ENCODE assay signal across 21 mouse cellular contexts in the genomic region with DNA sequence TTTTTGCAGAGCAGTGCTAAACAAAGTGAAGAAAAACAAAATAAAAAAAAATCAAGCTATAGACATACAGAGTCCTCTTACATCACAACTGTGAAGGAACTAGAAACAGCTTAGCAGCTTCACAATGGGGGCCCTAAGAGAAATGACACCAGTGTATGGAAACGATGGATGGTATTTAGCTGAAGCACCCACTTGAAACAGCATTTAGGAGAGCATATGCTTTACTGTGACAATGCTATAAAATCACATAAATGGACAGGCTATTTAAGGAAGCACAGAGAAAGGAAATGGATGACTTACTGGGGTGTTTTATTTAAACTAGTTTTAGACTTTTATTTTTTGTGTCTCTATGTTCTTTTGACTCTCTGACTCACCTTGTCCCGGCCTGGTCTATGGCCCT. TPM values are rescaled to one million over a fixed set of nuclear protein-coding genes. Genes with fewer than 3 reads are reported as not detected.
A peak's percentile ranks its signal among the peaks of the same experiment; 100 is the strongest.
DNase-seq lines count a peak whose midpoint lies in the region; ATAC-seq and TF ChIP-seq lines count a peak whose summit lies in the region.
"Had no signal": no experiment of that assay in that cellular context is flagged by ENCODE, and none has a peak within 500 bp of the region (broad histone marks: within the 10 kb centered on the region; RNA-seq: fewer than 3 reads in every experiment).

No protein-coding gene starts in this region.

- no peak for TF ChIP-seq CTCF in gastrocnemius, adult 2 months (IDR thresholded peaks at IDR 0.05)

- peak overlapping the region; percentile 62 for H3K27ac ChIP-seq in gastrocnemius, adult 2 months
- no peak overlapping the region for H3K27ac ChIP-seq in midbrain, embryonic 11.5 days (ENCODE audit: low read depth, low read length)
- H3K27ac ChIP-seq: embryonic facial prominence, embryonic 15.5 days; forebrain, embryonic 10.5 days; forebrain, embryonic 12.5 days had no signal

- intact Hi-C loops in gastrocnemius, adult 2 months (cut with DNase I) = no loop called here

- no peaks in the 10 kb centered on the region for H3K36me3 ChIP-seq in midbrain, embryonic 11.5 days (ENCODE audit: control insufficient read depth, insufficient read depth, low read length)
- H3K36me3 ChIP-seq: embryonic facial prominence, embryonic 13.5 days; embryonic facial prominence, embryonic 15.5 days; forebrain, embryonic 10.5 days; forebrain, embryonic 12.5 days had no signal

- no peak overlapping the region for H3K4me3 ChIP-seq in gastrocnemius, adult 2 months
- no peak overlapping the region for H3K4me3 ChIP-seq in midbrain, embryonic 11.5 days (ENCODE audit: low read depth, low read length)
- H3K4me3 ChIP-seq: embryonic facial prominence, embryonic 13.5 days; embryonic facial prominence, embryonic 15.5 days; erythroblast, embryonic 14.5 days; forebrain, embryonic 10.5 days; forebrain, embryonic 12.5 days had no signal

- H3K9ac ChIP-seq in midbrain, embryonic 11.5 days (ENCODE audit: low read length) = no peak overlapping the region
- H3K9ac ChIP-seq: embryonic facial prominence, embryonic 13.5 days; embryonic facial prominence, embryonic 15.5 days; forebrain, embryonic 12.5 days had no signal

- no peaks in the 10 kb centered on the region for H3K27me3 ChIP-seq in midbrain, embryonic 11.5 days (ENCODE audit: control insufficient read depth, insufficient read depth, low read length)
- H3K27me3 ChIP-seq: embryonic facial prominence, embryonic 13.5 days; embryonic facial prominence, embryonic 15.5 days; forebrain, embryonic 12.5 days had no signal

- no peaks in the 10 kb centered on the region for H3K9me3 ChIP-seq in midbrain, embryonic 11.5 days (ENCODE audit: control insufficient read depth, low read length)
- H3K9me3 ChIP-seq: embryonic facial prominence, embryonic 13.5 days; embryonic facial prominence, embryonic 15.5 days; forebrain, embryonic 10.5 days; forebrain, embryonic 12.5 days had no signal

- no peak for ATAC-seq in midbrain, embryonic 11.5 days (ENCODE audit: low FRiP score)
- ATAC-seq: forebrain, embryonic 14.5 days; forebrain, embryonic 16.5 days had no signal

- H3K4me2 ChIP-seq in midbrain, embryonic 11.5 days = no peak overlapping the region
- H3K4me2 ChIP-seq: embryonic facial prominence, embryonic 13.5 days; embryonic facial prominence, embryonic 15.5 days; forebrain, embryonic 12.5 days had no signal

- DNase-seq in gastrocnemius, adult 2 months = no peak
- DNase-seq in gastrocnemius, adult 8-10 months (ENCODE audit: low spot score in 2 of 2) = no peak
- peak; percentile 56 for DNase-seq in brain, adult 2 months (ENCODE audit: low read depth, low spot score)
- peak; percentile 58 for DNase-seq in telencephalon, adult 2 months (ENCODE audit: low read depth, low spot score)
- no peak for DNase-seq in midbrain, embryonic 11.5 days (ENCODE audit: low spot score, missing footprints)
- DNase-seq: adrenal gland, adult 2 months; adrenal gland, postnatal 10 days; adrenal gland, postnatal 25 days; cerebellum, adult 11-12 months; cerebellum, adult 2 months; cerebellum, adult 9-10 months; cerebellum, postnatal 10 days; cerebellum, postnatal 25 days; embryo, embryonic 11 days had no signal

- 84% methylated on average over 2 of the region's 2 CpGs for WGBS in midbrain, embryonic 11.5 days

- H3K4me1 ChIP-seq in midbrain, embryonic 11.5 days (ENCODE audit: control insufficient read depth, insufficient read depth, low read length) = no peaks in the 10 kb centered on the region
- H3K4me1 ChIP-seq: forebrain, embryonic 10.5 days; forebrain, embryonic 12.5 days had no signal

RNA-seq across cellular contexts. Expression of a gene that starts 25.8 kb away (rescaled TPM):
- total RNA-seq in gastrocnemius, adult 2 months (2021) = under 1 TPM; 0.10 to 0.14 TPM
- total RNA-seq in gastrocnemius, adult 8-10 months (2022) = under 1 TPM in 2 of 4 experiments, not detected in 2; 0.10 to 0.31 TPM
- 0.51 and 0.66 TPM in 2 replicates for polyA plus RNA-seq in midbrain, embryonic 11.5 days (2014; fragmentation: Nextera tagmentation; extraction: Ambion mirVana)
- polyA plus RNA-seq: erythroblast, embryonic 14.5 days had no signal

Comparison
In these comparisons a context has a peak if more than half of its experiments do, and no peak if none do; other contexts are left out.
1. DNase-seq: peak in brain, adult 2 months (single experiment) and telencephalon, adult 2 months (single experiment); none in gastrocnemius, adult 2 months (single experiment), gastrocnemius, adult 8-10 months (0 of 2) and midbrain, embryonic 11.5 days (single experiment).